Mouse (Mus musculus) E14TG2a.4 (cell line): ENCODE results near the gene Gzmk.

Source experiments
- H3K27me3 ChIP-seq: 2 replicates; pipeline ENCODE4 v1.6.1; 2014; ENCODE audit warnings: low read length, control low read depth; ENCODE audit not compliant: insufficient read depth
- H3K36me3 ChIP-seq: 2 replicates; pipeline ENCODE4 v1.6.1; 2014; ENCODE audit warnings: low read length, control low read depth; ENCODE audit not compliant: insufficient read depth
- H3K4me1 ChIP-seq: replicated peaks from 2 replicates; pipeline ENCODE4 v1.6.1; 2014; ENCODE audit warnings: low read depth, low read length, control low read depth
- H3K4me3 ChIP-seq: replicated peaks from 2 replicates; pipeline ENCODE4 v1.5.1; 2014; ENCODE audit warnings: mild to moderate bottlenecking, low read length
- H3K9me3 ChIP-seq: 2 replicates; pipeline ENCODE4 v1.6.1; 2014; ENCODE audit warnings: low read length, control low read depth
- CTCF ChIP-seq: conservative IDR thresholded peaks from 2 replicates; pipeline ENCODE4 v1.5.1; 2014; ENCODE audit warnings: low read length
- NANOG ChIP-seq: IDR thresholded peaks from 2 replicates; pipeline ENCODE4 v1.6.1; 2014; ENCODE audit warnings: borderline replicate concordance, low read length, mixed read lengths
- POU5F1 ChIP-seq: IDR thresholded peaks from 2 replicates; pipeline ENCODE4 v1.6.1; 2014; ENCODE audit warnings: low read length, borderline replicate concordance

Gene Gzmk

DNA sequence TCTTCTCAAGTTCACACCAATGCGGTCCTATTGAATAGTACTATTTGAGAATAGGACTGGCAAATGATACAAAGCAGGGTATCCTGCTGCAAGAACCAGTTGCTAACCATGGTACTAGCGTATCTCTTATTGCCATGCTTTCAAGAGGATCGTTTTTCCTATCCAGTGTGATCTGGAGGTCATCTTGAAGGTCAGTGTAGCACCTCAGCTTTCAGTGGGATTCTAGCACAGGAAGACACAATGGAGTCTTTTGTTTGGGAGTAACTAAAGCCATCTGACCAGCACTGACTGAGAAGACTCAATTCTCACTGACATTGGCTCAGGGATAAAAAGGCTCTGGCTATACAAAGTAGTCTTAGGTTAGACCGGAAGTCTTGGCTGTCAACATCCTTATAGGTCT lies 74.2 kb downstream of the Gzmk start:
- no peak overlapping the region for H3K4me3 ChIP-seq
- TF ChIP-seq CTCF (no peak), NANOG (peak; percentile 20; the same call in 1 of the 2 replicates), POU5F1 (no peak)
- no peaks in the 10 kb centered on the region; the same call in 1 of the 2 replicates for H3K4me1 ChIP-seq
- H3K36me3 ChIP-seq, result no peaks in the 10 kb centered on the region
- H3K9me3 ChIP-seq, result no peaks in the 10 kb centered on the region
- no peaks in the 10 kb centered on the region for H3K27me3 ChIP-seq

DNA sequence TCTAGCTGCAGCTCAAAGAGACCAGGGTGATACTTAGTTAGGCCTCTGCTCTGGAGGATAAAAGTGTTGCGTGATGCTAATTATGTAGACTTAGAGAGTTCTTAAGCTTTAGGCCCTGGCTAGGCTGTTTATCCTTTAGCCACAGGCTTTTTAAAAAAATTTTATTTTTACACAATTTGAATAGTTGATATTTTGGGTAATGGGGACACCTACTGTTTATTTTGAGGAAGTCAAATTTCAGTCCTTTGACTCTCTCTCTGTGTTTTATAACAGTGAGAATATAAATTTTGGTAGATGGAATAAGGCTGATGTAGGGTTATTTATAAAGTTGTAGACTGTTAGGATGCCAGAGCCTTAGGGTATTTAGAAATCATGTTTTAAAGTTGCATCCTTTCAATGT lies 86.1 kb downstream of the Gzmk start:
- Histone ChIP-seq H3K9me3 (peaks cover 8% of the 10 kb centered on the region), H3K4me1 (0 out of 2 replicates have a peak, but pooled peaks cover 6% of the 10 kb centered on the region), H3K27me3 (no peaks in the 10 kb centered on the region), H3K36me3 (no peaks in the 10 kb centered on the region), H3K4me3 (no peak overlapping the region)
- no peak for TF ChIP-seq CTCF
- TF ChIP-seq POU5F1, result no peak

DNA sequence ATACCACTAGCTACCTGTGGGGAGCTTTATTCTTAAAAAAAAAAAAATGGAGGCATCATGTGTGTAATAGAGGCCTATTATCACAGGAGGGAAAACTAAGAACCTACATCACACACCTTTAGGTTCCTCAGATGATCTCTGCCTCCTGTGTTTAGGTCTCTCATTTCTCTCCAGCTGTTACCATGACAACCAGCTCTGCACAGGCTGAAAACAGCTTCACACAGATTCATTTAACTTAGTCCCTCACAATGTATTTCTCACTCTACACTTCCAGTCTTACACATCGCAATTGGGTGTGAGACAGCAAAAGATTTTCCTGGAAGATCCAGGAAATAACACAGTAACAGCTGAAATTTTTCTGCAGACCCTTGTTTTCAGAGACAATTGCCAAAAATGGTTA lies 95.7 kb downstream of the Gzmk start:
- Histone ChIP-seq H3K27me3 (no peaks in the 10 kb centered on the region), H3K4me3 (no peak overlapping the region), H3K9me3 (peaks cover 22% of the 10 kb centered on the region)

More for the DNA sequence above, 95.7 kb downstream of the Gzmk start:
- no peaks in the 10 kb centered on the region for H3K36me3 ChIP-seq
- no peaks in the 10 kb centered on the region for H3K4me1 ChIP-seq
- no peak for TF ChIP-seq NANOG
- no peak for TF ChIP-seq POU5F1
- no peak for TF ChIP-seq CTCF
